Comparison of ENCODE assay signal across 42 mouse cellular contexts in genomic region chr9:59552610-59553009, GRCm38 (mm10). TPM values are rescaled to one million over a fixed set of nuclear protein-coding genes. Genes with fewer than 3 reads are reported as not detected.
"Had no signal": no experiment of that assay in that cellular context is flagged by ENCODE, and none has a peak within 500 bp of the region (broad histone marks: within the 10 kb centered on the region; RNA-seq: fewer than 3 reads in every experiment).

No protein-coding gene starts in this region.

- H3K27ac ChIP-seq: limb, embryonic 10.5 days; limb, embryonic 12.5 days; limb, embryonic 13.5 days; limb, embryonic 15.5 days; liver, embryonic 12.5 days; liver, embryonic 13.5 days; liver, embryonic 14.5 days; liver, embryonic 15.5 days; lung, embryonic 15.5 days; midbrain, embryonic 10.5 days; midbrain, embryonic 12.5 days; midbrain, embryonic 13.5 days; midbrain, embryonic 15.5 days; neural tube, embryonic 12.5 days; neural tube, embryonic 13.5 days had no signal

- H3K27me3 ChIP-seq: limb, embryonic 12.5 days; limb, embryonic 13.5 days; limb, embryonic 15.5 days; liver, embryonic 12.5 days; liver, embryonic 13.5 days; liver, embryonic 15.5 days; lung, embryonic 15.5 days; megakaryocyte, embryonic 14.5 days; midbrain, embryonic 12.5 days; midbrain, embryonic 13.5 days; midbrain, embryonic 15.5 days; neural tube, embryonic 12.5 days; neural tube, embryonic 13.5 days had no signal

- H3K9ac ChIP-seq: limb, embryonic 12.5 days; limb, embryonic 13.5 days; limb, embryonic 15.5 days; liver, embryonic 12.5 days; liver, embryonic 13.5 days; liver, embryonic 14.5 days; liver, embryonic 15.5 days; liver, postnatal 0 days; lung, embryonic 14.5 days; lung, embryonic 15.5 days; midbrain, embryonic 12.5 days; midbrain, embryonic 13.5 days; midbrain, embryonic 15.5 days; neural tube, embryonic 12.5 days; neural tube, embryonic 13.5 days had no signal

- DNase-seq: left cerebral cortex, postnatal 4 days; liver; liver, embryonic 13.5 days; liver, postnatal 0 days; lung, adult 18-20 months; lung, adult 2 months; lung, embryonic 14.5 days; lung, postnatal 10 days; lung, postnatal 14 days; lung, postnatal 36 days; lung, postnatal 4 days; midbrain, embryonic 14.5 days had no signal

- H3K4me3 ChIP-seq: limb, embryonic 10.5 days; limb, embryonic 12.5 days; limb, embryonic 13.5 days; limb, embryonic 15.5 days; liver, embryonic 12.5 days; liver, embryonic 13.5 days; liver, embryonic 15.5 days; lung, embryonic 15.5 days; megakaryocyte, embryonic 14.5 days; midbrain, embryonic 10.5 days; midbrain, embryonic 12.5 days; midbrain, embryonic 13.5 days; midbrain, embryonic 15.5 days; myocyte; neural tube, embryonic 12.5 days; neural tube, embryonic 13.5 days had no signal

- H3K36me3 ChIP-seq: liver, embryonic 13.5 days; lung, embryonic 15.5 days had no signal

- H3K4me2 ChIP-seq: limb, embryonic 12.5 days; limb, embryonic 13.5 days; limb, embryonic 15.5 days; liver, embryonic 11.5 days; liver, embryonic 12.5 days; liver, embryonic 13.5 days; liver, embryonic 15.5 days; lung, embryonic 14.5 days; lung, embryonic 15.5 days; midbrain, embryonic 11.5 days; midbrain, embryonic 12.5 days; midbrain, embryonic 13.5 days; midbrain, embryonic 15.5 days; neural tube, embryonic 12.5 days; neural tube, embryonic 13.5 days had no signal

- H3K9me3 ChIP-seq: limb, embryonic 10.5 days; limb, embryonic 12.5 days; limb, embryonic 13.5 days; limb, embryonic 15.5 days; liver, embryonic 12.5 days; liver, embryonic 13.5 days; liver, embryonic 15.5 days; lung, embryonic 15.5 days; megakaryocyte, embryonic 14.5 days; midbrain, embryonic 10.5 days; midbrain, embryonic 12.5 days; midbrain, embryonic 13.5 days; midbrain, embryonic 15.5 days; neural tube, embryonic 12.5 days; neural tube, embryonic 13.5 days had no signal

- H3K4me1 ChIP-seq: limb, embryonic 10.5 days; limb, embryonic 12.5 days; limb, embryonic 13.5 days; limb, embryonic 15.5 days; liver, embryonic 12.5 days; liver, embryonic 13.5 days; midbrain, embryonic 10.5 days; midbrain, embryonic 12.5 days; midbrain, embryonic 13.5 days; midbrain, embryonic 15.5 days; neural tube, embryonic 12.5 days; neural tube, embryonic 13.5 days had no signal

- ATAC-seq: liver, embryonic 12.5 days; liver, postnatal 0 days; lung, postnatal 0 days; midbrain, embryonic 13.5 days; midbrain, embryonic 15.5 days; midbrain, embryonic 16.5 days had no signal

RNA-seq across cellular contexts. Expression of gene Tmem202, which starts 13.0 kb away (rescaled TPM):
- total RNA-seq: megakaryocyte progenitor cell, adult 5-6 weeks; megakaryocyte-erythroid progenitor cell, adult 5-6 weeks; monocyte, adult 5-6 weeks had no signal
- polyA plus RNA-seq: limb, embryonic 10.5 days; limb, embryonic 15.5 days; liver, adult 2 months; liver, embryonic 12.5 days; liver, embryonic 13.5 days; liver, embryonic 16.5 days; lung, embryonic 14.5 days; lung, embryonic 15.5 days; lung, embryonic 16.5 days; midbrain, embryonic 11.5 days; midbrain, embryonic 12.5 days; neural tube, embryonic 11.5 days; neural tube, embryonic 12.5 days had no signal

RNA-seq across cellular contexts. Expression of gene Celf6, which starts 25.1 kb away (rescaled TPM):
- total RNA-seq: liver, adult 2 months; megakaryocyte progenitor cell, adult 5-6 weeks; megakaryocyte, adult 5-6 weeks; megakaryocyte-erythroid progenitor cell, adult 5-6 weeks; monocyte, adult 5-6 weeks had no signal
- polyA plus RNA-seq: limb, embryonic 10.5 days; limb, embryonic 11.5 days; liver, adult 2 months; liver, postnatal 0 days; macrophage; myocyte had no signal
